Mouse (Mus musculus) liver, adult 2 months (tissue): ENCODE data around the gene Mcoln3.

Experiments used
- CTCF ChIP-seq: fragments of 200-500 bp; IDR thresholded peaks from 2 replicates; pipeline ENCODE4 v1.5.1; 2011; ENCODE audit warnings: low read depth, low read length, control low read depth
- POLR2A ChIP-seq: fragments of 200-500 bp; IDR thresholded peaks from 2 replicates; pipeline ENCODE4 v1.6.1; 2011; ENCODE audit warnings: low read length, control low read depth; ENCODE audit not compliant: insufficient read depth; ENCODE audit errors: extremely low read depth

- no peak for TF ChIP-seq POLR2A
- no peak for TF ChIP-seq CTCF
Observed at GRCm38 (mm10) chr3:146159360-146159759, 42.1 kb downstream of the Mcoln3 start.
